Mouse (Mus musculus): ENCODE results near the gene Gorasp1.

DNA sequence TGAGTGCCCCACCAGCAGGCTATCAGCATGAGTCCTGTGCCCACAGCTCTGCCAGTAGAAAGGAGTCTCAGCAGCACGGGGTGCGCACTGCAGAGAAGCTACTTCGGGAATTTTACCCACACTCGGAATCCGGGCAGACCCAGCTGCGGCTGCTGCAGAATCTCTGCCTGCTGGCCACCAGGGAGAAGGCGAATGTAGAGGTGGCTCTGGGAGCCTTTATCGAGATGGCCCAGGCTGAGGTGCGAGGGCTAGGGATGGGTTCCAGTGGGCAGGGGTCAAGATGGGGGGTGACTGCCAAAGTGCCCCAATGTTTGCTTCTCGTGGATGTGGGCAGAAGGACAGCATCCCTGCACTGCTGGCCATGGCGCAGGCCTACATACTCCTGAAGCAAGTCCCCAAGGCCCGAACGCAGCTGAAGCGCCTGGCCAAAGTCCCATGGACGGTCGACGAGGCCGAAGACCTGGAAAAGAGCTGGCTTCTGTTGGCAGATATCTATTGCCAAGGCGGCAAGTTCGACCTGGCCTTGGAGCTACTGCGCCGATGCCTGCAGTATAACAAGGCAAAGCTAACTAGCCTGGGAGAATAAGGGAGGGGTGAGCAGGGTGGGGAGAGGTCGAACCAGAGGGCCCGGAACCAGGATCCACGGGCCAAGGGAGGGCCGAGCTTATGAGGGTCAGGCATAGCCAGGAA, 29.0 kb upstream of the Gorasp1 start:
- TF ChIP-seq GATA1 (IDR thresholded peaks at IDR 0.05; ENCODE audit: borderline replicate concordance, low read length) (no peak), FLI1 (IDR thresholded peaks at IDR 0.05; ENCODE audit: low read length) (no peak)

Data from megakaryocyte, embryonic 14.5 days (primary cell).